Mouse (Mus musculus) liver, adult 2 months (tissue): Measurements from ENCODE around the gene Spata46.

Experiments used
- CTCF ChIP-seq: fragments of 200-500 bp; IDR thresholded peaks from 2 replicates; pipeline ENCODE4 v1.5.1; 2011; ENCODE audit warnings: low read depth, low read length, control low read depth
- POLR2A ChIP-seq: fragments of 200-500 bp; IDR thresholded peaks from 2 replicates; pipeline ENCODE4 v1.6.1; 2011; ENCODE audit warnings: low read length, control low read depth; ENCODE audit not compliant: insufficient read depth; ENCODE audit errors: extremely low read depth

GRCm38 (mm10) chr1:170277016-170277415 is 31.6 kb upstream of the Spata46 start, which contains the start of gene Sh2d1b1:
- TF ChIP-seq POLR2A, result no peak
- no peak for TF ChIP-seq CTCF
